Mouse (Mus musculus): ENCODE data around the gene Aldh2. TPM values are rescaled to one million over a fixed set of nuclear protein-coding genes. Genes with fewer than 3 reads are reported as not detected.
A peak's percentile ranks its signal among the peaks of the same experiment; 100 is the strongest.

Gene Aldh2
- polyA plus RNA-seq, 1 experiment: not detected

DNA sequence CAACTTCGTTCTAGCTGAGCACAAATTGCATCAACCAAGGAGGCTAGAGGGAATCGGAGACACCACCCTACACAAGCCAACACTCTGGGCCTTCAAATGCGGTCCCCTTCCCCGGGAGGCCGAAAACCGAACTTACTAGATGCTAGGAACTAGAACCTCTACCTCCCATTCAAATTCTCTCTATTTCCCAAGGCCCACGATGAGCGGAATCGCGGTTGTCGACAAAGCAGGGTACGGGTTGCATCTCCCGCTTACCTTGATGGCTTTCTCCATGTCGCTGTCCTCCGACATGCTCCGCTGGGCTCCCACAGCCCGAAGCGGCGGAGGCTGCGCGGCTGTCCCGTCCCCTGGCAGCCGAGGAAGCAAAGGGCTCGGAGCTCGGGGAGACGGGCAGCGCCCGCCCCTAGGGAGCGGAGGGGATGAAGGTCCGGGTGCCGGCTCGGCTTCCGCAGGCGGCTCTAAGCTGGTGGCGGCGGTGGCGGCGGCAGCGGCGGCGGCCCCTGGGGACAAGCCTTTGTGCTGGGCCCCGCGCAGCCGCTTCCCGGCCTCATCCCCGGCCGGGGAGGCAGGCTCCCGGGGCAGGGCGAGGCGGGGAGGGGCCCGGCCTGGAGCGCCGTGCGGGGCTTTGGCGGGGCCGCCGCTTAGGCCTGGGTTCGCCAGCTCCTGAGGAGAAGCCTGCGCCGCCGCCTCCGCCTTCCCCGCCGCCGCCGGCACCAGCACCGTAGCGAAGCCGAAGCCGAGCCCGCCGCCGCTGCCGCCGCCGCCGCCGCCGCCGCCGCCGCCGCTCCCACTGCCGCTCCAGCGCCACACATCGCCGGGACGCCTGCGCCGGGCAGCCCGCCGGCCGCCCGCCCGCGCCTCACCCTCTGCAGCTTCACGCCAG is 48.5 kb downstream of the Aldh2 start, which contains the start of the genes Adam1a and Gm42878:
Gene Adam1a (minus strand): TSS at position 573 of the 883 bp plus-strand sequence.
Gene Gm42878 (minus strand): TSS at position 573 of the 883 bp plus-strand sequence.
- peak within 1 kb of the TSS; percentile 83 for H3K4me3 ChIP-seq (ENCODE audit: insufficient read depth, low read depth, low read length)
- peak within 1 kb of the TSS; percentile 78 for H3K27ac ChIP-seq (ENCODE audit: insufficient read depth, low read depth, low read length)
- no peak for TF ChIP-seq POLR2A (IDR thresholded peaks at IDR 0.05; ENCODE audit: insufficient read depth, low read depth, low read length)
- TF ChIP-seq CTCF (IDR thresholded peaks at IDR 0.05; ENCODE audit: insufficient read depth, low read depth, low read length): no peak
- H3K4me1 ChIP-seq (ENCODE audit: control insufficient read depth, insufficient read depth, low read length): peaks cover 16% of the 10 kb centered on the region
- under 1% methylated on average over 89 of the region's 97 CpGs for WGBS

DNA sequence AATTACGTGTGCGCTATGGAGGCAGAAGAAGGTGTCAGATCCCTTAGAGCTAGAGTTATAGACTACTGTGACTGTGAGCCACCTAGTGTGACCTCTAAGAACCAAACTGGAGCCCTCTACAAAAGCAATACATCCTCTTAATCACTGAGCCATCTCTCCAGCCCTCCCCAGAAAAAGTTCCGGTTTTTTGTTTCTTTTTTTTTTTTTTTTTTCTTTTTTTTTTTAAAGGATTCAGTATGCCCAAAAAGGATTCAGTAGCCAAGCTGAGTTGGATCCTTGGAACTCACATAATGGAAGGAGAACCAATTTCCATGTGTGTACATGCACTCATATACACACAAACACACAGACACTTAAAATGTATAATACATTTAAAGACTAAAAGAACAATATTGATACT is 50.3 kb downstream of the Aldh2 start:
- no peak overlapping the region for H3K4me3 ChIP-seq (ENCODE audit: insufficient read depth, low read depth, low read length)
- WGBS: 62% methylated on average over 3 of the region's 3 CpGs
- no peak for TF ChIP-seq POLR2A (IDR thresholded peaks at IDR 0.05; ENCODE audit: insufficient read depth, low read depth, low read length)
- no peak for TF ChIP-seq CTCF (IDR thresholded peaks at IDR 0.05; ENCODE audit: insufficient read depth, low read depth, low read length)
- peaks cover 16% of the 10 kb centered on the region for H3K4me1 ChIP-seq (ENCODE audit: control insufficient read depth, insufficient read depth, low read length)
- no peak overlapping the region for H3K27ac ChIP-seq (ENCODE audit: insufficient read depth, low read depth, low read length)

DNA sequence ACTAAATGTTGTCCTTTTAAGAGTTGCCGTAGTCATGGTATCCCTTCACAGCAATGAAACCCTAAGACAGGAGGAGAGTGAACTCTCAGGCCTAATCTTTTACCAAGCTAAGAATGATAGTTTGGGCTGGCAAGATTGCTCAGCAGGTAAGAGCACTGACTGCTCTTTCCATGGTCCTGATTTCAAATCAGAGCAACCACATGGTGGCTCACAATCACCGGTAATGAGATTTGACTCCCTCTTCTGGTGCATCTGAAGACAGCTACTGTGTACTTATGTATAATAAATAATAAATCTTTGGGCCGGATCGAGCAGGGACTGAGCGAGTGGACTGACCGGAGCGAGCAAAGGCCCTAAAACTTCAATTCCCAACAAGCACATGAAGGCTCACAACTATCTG is 52.4 kb downstream of the Aldh2 start:
- no peak overlapping the region for H3K4me3 ChIP-seq (ENCODE audit: insufficient read depth, low read depth, low read length)
- WGBS: 81% methylated on average over 7 of the region's 7 CpGs
- TF ChIP-seq CTCF (IDR thresholded peaks at IDR 0.05; ENCODE audit: insufficient read depth, low read depth, low read length): no peak
- no peak for TF ChIP-seq POLR2A (IDR thresholded peaks at IDR 0.05; ENCODE audit: insufficient read depth, low read depth, low read length)

DNA sequence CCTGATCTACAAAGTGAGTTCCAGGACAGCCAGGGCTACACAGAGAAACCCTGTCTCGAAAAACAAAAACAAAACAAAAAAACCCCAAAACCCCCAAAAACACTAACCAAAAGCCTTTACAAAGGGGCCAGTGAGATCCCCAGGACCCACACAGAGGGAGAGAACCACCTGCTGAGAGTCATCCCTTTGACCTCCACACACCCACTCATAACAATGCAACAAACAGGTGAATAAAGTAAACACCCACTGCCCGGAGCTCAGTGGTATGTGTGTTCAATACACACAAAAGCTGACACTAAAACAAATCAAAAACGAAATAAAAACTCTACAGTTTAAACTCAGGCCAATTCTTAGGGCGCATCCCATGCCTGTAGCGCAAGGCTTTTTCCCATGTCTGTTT is 53.6 kb downstream of the Aldh2 start:
- no peak overlapping the region for H3K27ac ChIP-seq (ENCODE audit: insufficient read depth, low read depth, low read length)
- WGBS: 88% methylated on average over 5 of the region's 5 CpGs
- TF ChIP-seq POLR2A (IDR thresholded peaks at IDR 0.05; ENCODE audit: insufficient read depth, low read depth, low read length) (no peak), CTCF (IDR thresholded peaks at IDR 0.05; ENCODE audit: insufficient read depth, low read depth, low read length) (no peak)
- no peak overlapping the region for H3K4me3 ChIP-seq (ENCODE audit: insufficient read depth, low read depth, low read length)
- H3K4me1 ChIP-seq (ENCODE audit: control insufficient read depth, insufficient read depth, low read length): peaks cover 16% of the 10 kb centered on the region

More for the DNA sequence above, 52.4 kb downstream of the Aldh2 start:
- H3K4me1 ChIP-seq (ENCODE audit: control insufficient read depth, insufficient read depth, low read length): peaks cover 16% of the 10 kb centered on the region
- H3K27ac ChIP-seq (ENCODE audit: insufficient read depth, low read depth, low read length): no peak overlapping the region

DNA sequence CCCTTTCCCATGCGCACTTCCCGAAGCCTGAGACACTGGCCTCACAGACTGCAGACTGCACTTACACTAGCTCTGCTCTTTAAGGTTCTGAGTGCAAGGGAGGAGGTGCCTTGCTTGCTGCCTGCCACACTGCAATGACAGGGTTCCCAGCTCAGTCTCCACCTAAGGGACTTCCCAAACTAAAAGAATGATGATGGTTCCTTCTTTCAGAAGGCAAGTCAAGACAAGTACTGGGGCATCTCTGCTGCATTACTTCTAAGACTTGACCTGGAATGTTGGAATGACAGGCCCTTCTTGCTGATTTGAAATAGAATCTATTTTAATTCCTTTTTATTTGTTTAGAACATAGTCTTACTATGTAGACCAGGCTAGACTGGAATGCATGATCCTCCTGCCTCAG is 56.0 kb downstream of the Aldh2 start:
- Histone ChIP-seq H3K4me1 (ENCODE audit: control insufficient read depth, insufficient read depth, low read length) (peaks cover 5% of the 10 kb centered on the region; the same call in 1 of the 2 replicates), H3K27ac (ENCODE audit: insufficient read depth, low read depth, low read length) (no peak overlapping the region), H3K4me3 (ENCODE audit: insufficient read depth, low read depth, low read length) (no peak overlapping the region)
- no peak for TF ChIP-seq POLR2A (IDR thresholded peaks at IDR 0.05; ENCODE audit: insufficient read depth, low read depth, low read length)
- TF ChIP-seq CTCF (IDR thresholded peaks at IDR 0.05; ENCODE audit: insufficient read depth, low read depth, low read length): no peak
- WGBS: 58% methylated on average over 2 of the region's 2 CpGs

DNA sequence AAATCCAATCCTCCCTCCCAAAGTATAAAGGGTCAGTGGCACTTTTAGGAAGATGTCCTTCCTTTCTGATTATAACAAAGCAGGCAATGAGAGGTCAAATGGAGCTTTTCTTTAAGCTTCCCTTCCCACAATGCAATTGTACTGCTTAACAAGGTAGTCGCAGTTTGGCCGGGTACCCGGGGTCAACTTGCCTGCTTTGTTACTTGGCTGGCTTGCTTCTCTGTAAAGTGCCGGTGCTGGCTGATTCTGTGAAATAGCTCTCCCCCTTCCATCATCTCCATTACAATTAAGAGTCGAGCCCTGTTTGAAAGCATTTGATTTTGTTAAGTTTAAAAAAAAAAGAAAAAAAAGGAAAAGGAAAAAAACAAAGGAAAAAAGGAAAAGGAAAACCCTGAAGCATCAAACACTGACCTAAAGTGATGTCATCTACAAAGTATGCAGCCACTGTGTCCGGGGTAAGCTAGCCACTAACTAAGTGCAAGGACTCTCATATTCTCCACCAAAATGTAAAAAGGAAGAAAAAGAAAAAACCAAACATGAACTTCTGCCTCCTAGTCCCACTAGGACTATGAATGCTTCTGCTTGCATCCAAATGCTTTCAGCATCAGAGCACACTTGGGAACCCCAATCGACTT is 56.6 kb downstream of the Aldh2 start:
- TF ChIP-seq CTCF (IDR thresholded peaks at IDR 0.05; ENCODE audit: insufficient read depth, low read depth, low read length) (no peak), POLR2A (IDR thresholded peaks at IDR 0.05; ENCODE audit: insufficient read depth, low read depth, low read length) (no peak)
- Histone ChIP-seq H3K4me1 (ENCODE audit: control insufficient read depth, insufficient read depth, low read length) (peaks cover 2% of the 10 kb centered on the region; the same call in 1 of the 2 replicates), H3K4me3 (ENCODE audit: insufficient read depth, low read depth, low read length) (no peak overlapping the region), H3K27ac (ENCODE audit: insufficient read depth, low read depth, low read length) (no peak overlapping the region)
- 24% methylated on average over 7 of the region's 7 CpGs for WGBS

DNA sequence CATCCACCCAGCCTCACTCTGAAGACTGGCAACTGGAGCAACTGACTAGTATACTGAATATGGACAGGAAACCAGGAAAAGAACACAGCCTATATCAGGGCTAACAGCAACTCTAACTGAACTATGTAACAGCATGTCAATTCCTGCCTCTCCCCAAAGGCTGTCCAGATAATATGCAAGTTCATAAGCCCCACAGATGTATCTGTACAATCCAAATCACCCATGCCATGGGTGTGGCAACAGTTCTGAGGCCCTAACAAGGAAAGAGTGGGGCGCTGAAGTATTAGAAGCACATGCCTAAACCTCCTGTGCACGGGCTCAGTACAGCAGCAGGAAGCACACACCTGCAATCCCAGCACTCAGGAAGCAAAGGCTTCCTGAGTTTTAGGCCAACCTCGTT is 58.5 kb downstream of the Aldh2 start:
- 86% methylated on average over 3 of the region's 3 CpGs for WGBS
- TF ChIP-seq POLR2A (IDR thresholded peaks at IDR 0.05; ENCODE audit: insufficient read depth, low read depth, low read length) (no peak), CTCF (IDR thresholded peaks at IDR 0.05; ENCODE audit: insufficient read depth, low read depth, low read length) (no peak)
- no peak overlapping the region for H3K4me3 ChIP-seq (ENCODE audit: insufficient read depth, low read depth, low read length)
- no peak overlapping the region for H3K27ac ChIP-seq (ENCODE audit: insufficient read depth, low read depth, low read length)
- H3K4me1 ChIP-seq (ENCODE audit: control insufficient read depth, insufficient read depth, low read length): no peaks in the 10 kb centered on the region

DNA sequence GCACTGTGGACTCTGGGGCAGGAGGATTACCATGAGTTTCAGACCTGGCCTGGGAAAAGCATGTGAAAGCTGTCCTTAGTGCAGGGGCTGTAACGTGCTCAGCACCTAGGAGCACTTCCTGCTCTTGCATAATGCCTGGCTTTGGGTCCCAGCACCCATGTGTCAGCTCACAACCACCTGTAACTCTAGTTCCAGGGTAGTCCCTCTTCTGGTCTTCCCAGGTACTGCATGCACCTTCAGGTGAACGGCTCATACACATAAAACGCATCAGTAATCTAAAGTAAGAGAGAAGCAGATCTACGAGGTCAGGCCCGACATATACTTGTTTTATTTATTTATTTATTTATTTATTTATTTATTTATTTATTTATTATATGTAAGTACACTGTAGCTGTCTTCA is 59.1 kb downstream of the Aldh2 start:
- 90% methylated on average over 5 of the region's 5 CpGs for WGBS

DNA sequence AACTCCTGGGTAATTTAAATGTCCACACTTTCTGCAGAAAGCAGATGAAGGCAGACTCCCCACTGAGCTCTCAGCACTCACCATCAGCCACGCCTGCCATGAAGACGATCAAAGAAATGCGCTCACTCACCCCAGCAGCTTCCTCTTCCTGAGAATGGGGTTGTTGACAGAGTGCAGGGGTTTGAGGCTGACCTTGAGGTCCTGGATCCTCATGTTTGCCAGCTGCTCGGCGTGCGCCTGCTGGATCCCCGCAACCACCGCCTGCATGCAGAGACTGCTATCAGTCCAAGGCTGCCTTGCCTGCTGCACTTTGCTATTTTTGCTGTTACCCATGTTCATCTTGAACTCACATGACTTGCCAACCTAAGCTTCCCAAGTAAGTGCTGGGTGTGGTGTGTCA is 66.7 kb downstream of the Aldh2 start:
- TF ChIP-seq POLR2A (IDR thresholded peaks at IDR 0.05; ENCODE audit: insufficient read depth, low read depth, low read length) (no peak), CTCF (IDR thresholded peaks at IDR 0.05; ENCODE audit: insufficient read depth, low read depth, low read length) (no peak)
- WGBS: 83% methylated on average over 8 of the region's 8 CpGs
- Histone ChIP-seq H3K27ac (ENCODE audit: insufficient read depth, low read depth, low read length) (no peak overlapping the region), H3K4me1 (ENCODE audit: control insufficient read depth, insufficient read depth, low read length) (no peaks in the 10 kb centered on the region), H3K4me3 (ENCODE audit: insufficient read depth, low read depth, low read length) (no peak overlapping the region)

More for the DNA sequence above, 59.1 kb downstream of the Aldh2 start:
- no peak overlapping the region for H3K27ac ChIP-seq (ENCODE audit: insufficient read depth, low read depth, low read length)
- no peaks in the 10 kb centered on the region for H3K4me1 ChIP-seq (ENCODE audit: control insufficient read depth, insufficient read depth, low read length)
- TF ChIP-seq CTCF (IDR thresholded peaks at IDR 0.05; ENCODE audit: insufficient read depth, low read depth, low read length): no peak
- no peak for TF ChIP-seq POLR2A (IDR thresholded peaks at IDR 0.05; ENCODE audit: insufficient read depth, low read depth, low read length)
- no peak overlapping the region for H3K4me3 ChIP-seq (ENCODE audit: insufficient read depth, low read depth, low read length)
